Mouse (Mus musculus): Measurements from ENCODE around the gene Igfbpl1. TPM values are rescaled to one million over a fixed set of nuclear protein-coding genes. Genes with fewer than 3 reads are reported as not detected.
A peak's percentile ranks its signal among the peaks of the same experiment; 100 is the strongest.

The Igfbpl1 gene
- polyA plus RNA-seq, 1 experiment: 0.38 TPM

DNA sequence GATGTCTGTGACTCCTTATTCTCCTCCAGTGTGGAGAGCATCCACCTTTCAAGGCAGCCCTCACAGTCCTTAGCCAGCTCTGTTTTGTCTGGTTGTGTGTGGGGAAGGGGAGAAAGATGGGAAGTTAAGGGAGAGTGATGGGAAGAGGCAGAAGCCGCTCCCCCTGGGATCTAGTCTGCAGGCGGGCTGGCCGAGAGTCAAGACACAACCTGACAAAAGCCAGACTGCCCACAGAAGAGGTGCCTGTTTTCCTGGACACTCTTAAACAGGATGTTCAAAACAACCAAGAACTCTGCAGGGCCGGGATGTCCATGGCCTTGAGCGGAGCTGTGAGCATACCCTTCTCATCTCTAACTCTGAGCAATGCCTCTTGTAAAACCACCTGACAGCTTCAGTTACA is 30.0 kb downstream of the Igfbpl1 start:
- Histone ChIP-seq H3K4me3 (replicated peaks; ENCODE audit: insufficient read depth, low read depth, low read length) (no peak overlapping the region), H3K27ac (ENCODE audit: insufficient read depth, low read length) (no peak overlapping the region), H3K27me3 (ENCODE audit: control insufficient read depth, insufficient read depth, low read length) (no peaks in the 10 kb centered on the region; the same call in 1 of the 2 replicates), H3K4me1 (ENCODE audit: control insufficient read depth, insufficient read depth, low read length) (no peaks in the 10 kb centered on the region)
- TF ChIP-seq POLR2A (IDR thresholded peaks at IDR 0.05; ENCODE audit: borderline replicate concordance, insufficient read depth, low read length) (no peak), CTCF (IDR thresholded peaks at IDR 0.05; ENCODE audit: borderline replicate concordance, insufficient read depth, low read depth, low read length) (no peak)
- DNase-seq: no peak
- WGBS: 76% methylated on average over 5 of the region's 5 CpGs

DNA sequence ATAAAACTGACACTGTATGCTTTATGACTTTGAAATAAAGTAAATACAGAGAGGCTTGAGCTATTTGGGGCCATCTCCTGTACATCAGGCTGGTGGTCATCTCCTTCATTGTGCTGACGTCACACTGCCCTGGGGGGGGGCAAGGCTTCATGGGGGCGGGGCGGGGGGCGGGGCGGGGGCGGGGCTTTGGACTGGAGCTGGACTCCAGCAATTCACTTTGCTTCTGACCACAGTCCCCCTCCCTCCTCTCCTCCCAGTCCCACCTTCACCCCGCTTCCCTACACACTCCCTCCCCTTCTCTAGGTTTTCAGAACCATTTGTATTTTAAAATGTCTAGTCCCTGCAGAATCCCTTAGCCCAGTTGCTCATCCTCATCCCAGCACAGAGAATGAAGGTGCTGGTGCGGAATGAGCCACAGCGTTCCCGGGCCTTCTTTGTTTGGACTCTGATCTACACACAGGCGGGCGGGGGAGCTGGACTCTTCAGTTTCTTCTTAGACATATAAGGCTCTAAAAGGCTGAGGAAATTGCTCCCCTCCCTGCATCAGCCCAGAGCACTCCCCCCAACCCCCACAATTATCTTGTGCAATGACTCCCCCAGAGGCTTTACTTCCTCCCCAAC is 31.4 kb downstream of the Igfbpl1 start:
- no peaks in the 10 kb centered on the region; the same call in 1 of the 2 replicates for H3K27me3 ChIP-seq (ENCODE audit: control insufficient read depth, insufficient read depth, low read length)
- WGBS: 12% methylated on average over 12 of the region's 12 CpGs

DNA sequence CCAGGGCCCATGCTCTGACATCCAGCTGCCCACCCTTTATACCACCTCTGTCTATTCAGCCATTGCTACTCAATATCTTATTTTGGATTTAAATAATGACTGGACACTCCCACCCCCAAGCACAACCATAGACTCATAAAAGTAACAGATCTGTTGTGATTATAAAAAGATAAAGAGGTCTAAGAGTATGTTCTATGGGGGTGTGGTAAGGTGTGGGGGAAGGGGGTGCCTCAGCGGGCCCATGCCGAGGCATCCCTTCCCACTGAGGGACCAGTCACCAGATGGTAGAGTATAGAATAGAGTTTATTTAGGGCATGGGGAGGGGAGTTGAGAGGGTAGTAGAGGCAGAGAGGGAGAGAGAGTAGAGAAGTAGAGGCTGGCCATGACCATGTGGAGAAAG is 36.7 kb downstream of the Igfbpl1 start:
- Histone ChIP-seq H3K27ac (ENCODE audit: insufficient read depth, low read length) (no peak overlapping the region), H3K4me3 (replicated peaks; ENCODE audit: insufficient read depth, low read depth, low read length) (no peak overlapping the region), H3K4me1 (ENCODE audit: control insufficient read depth, insufficient read depth, low read length) (peaks cover 16% of the 10 kb centered on the region), H3K27me3 (ENCODE audit: control insufficient read depth, insufficient read depth, low read length) (peaks cover 2% of the 10 kb centered on the region; the same call in 1 of the 2 replicates)
- WGBS: 64% methylated on average over 2 of the region's 2 CpGs
- no peak for DNase-seq
- no peak for TF ChIP-seq CTCF (IDR thresholded peaks at IDR 0.05; ENCODE audit: borderline replicate concordance, insufficient read depth, low read depth, low read length)

More for the DNA sequence above, 31.4 kb downstream of the Igfbpl1 start:
- DNase-seq: no peak
- no peak for TF ChIP-seq CTCF (IDR thresholded peaks at IDR 0.05; ENCODE audit: borderline replicate concordance, insufficient read depth, low read depth, low read length)
- TF ChIP-seq POLR2A (IDR thresholded peaks at IDR 0.05; ENCODE audit: borderline replicate concordance, insufficient read depth, low read length): no peak
- H3K4me1 ChIP-seq (ENCODE audit: control insufficient read depth, insufficient read depth, low read length): no peaks in the 10 kb centered on the region
- no peak overlapping the region for H3K27ac ChIP-seq (ENCODE audit: insufficient read depth, low read length)
- H3K4me3 ChIP-seq (replicated peaks; ENCODE audit: insufficient read depth, low read depth, low read length): no peak overlapping the region

DNA sequence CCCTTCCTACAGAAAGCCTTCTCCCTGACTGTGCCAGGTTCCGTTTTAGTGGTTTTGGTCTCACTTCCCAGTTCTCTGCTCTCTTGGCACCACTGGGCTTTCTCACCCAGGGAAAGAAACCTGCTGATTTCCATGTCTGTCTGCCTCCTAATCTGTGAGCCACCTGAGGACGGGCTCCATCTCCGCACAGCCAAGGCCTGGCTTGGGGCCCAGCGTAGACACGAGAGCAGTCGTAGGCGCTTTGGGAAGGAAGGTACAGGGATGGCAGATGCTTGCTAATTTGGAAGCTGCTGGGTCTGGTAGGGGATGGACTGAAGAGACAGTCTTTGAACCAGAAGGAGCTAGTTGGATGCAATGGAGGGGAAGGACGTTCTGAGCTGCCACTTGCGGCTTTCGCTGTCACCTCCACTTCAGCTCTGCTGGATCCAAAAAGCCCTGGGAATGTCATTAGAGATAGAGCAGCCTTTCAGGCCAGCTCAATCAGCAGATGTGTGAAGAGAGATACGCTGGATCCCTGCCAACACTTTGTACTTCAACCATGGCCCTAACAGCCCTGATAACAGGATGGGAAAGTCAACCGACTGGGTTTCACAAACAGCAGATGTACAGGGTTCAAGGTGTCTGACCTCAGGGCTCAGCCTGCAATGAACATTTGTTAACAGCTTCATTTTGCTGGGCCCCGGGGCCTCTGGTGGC is 37.3 kb downstream of the Igfbpl1 start:
- peak; percentile 75 to 86 for DNase-seq
- TF ChIP-seq POLR2A (IDR thresholded peaks at IDR 0.05; ENCODE audit: borderline replicate concordance, insufficient read depth, low read length): no peak
- TF ChIP-seq CTCF (IDR thresholded peaks at IDR 0.05; ENCODE audit: borderline replicate concordance, insufficient read depth, low read depth, low read length): no peak
- H3K4me3 ChIP-seq (replicated peaks; ENCODE audit: insufficient read depth, low read depth, low read length): no peak overlapping the region
- peaks cover 2% of the 10 kb centered on the region; the same call in 1 of the 2 replicates for H3K27me3 ChIP-seq (ENCODE audit: control insufficient read depth, insufficient read depth, low read length)
- peaks cover 16% of the 10 kb centered on the region for H3K4me1 ChIP-seq (ENCODE audit: control insufficient read depth, insufficient read depth, low read length)
- WGBS: 8% methylated on average over 13 of the region's 13 CpGs
- no peak overlapping the region for H3K27ac ChIP-seq (ENCODE audit: insufficient read depth, low read length)

DNA sequence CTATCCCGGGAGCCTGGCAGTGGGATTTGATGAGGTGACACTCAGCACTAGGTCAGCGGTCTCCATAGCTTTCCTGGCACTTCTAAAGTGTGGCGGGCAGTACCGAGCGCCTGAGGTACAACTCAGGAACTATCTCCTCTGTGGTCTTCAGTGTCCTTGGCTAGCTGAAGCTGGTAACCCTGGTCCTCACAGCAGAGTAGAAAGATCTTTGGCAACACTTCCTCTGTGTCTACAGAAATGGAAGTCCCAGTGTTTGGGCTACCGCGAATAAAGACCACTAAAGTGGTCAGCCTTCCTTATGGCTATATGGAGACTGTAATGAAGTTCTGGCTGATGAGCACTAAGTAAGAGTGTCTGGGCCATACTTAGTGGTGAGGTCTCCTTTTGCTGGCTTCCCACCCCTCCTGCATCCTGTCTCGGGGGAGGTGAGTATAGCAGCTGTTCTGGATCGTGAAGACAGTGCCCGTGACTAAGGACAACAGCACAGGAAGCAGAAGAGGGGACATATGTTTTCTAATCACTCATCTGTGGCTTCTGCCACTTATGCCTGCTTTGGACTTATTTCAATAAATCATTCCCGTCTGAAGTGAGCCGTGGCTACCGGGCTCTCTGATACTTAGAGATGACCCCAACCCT is 38.2 kb downstream of the Igfbpl1 start:
- Histone ChIP-seq H3K4me3 (replicated peaks; ENCODE audit: insufficient read depth, low read depth, low read length) (no peak overlapping the region), H3K4me1 (ENCODE audit: control insufficient read depth, insufficient read depth, low read length) (peaks cover 16% of the 10 kb centered on the region), H3K27me3 (ENCODE audit: control insufficient read depth, insufficient read depth, low read length) (peaks cover 2% of the 10 kb centered on the region; the same call in 1 of the 2 replicates), H3K27ac (ENCODE audit: insufficient read depth, low read length) (no peak overlapping the region)
- DNase-seq: no peak
- WGBS: 46% methylated on average over 13 of the region's 13 CpGs
- no peak for TF ChIP-seq CTCF (IDR thresholded peaks at IDR 0.05; ENCODE audit: borderline replicate concordance, insufficient read depth, low read depth, low read length)
- TF ChIP-seq POLR2A (IDR thresholded peaks at IDR 0.05; ENCODE audit: borderline replicate concordance, insufficient read depth, low read length): no peak

DNA sequence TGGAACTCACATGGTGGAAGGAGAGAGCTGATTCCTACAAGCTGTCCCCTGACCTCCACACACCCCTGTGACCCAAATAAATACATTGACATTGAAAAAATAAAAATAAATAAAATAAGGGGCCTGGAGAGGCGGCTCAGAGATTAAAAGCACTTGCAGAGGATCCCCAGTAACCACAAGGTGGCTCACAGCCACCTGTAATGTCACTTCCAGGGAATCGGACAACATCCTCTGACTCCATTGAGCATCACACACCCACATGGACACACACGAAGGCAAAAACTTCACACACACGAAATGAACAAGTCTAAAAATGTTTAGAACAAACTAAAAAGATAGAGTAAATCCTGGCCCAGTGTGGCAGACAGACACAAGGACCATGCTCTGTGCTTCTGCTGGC is 40.0 kb downstream of the Igfbpl1 start:
- no peak for DNase-seq
- no peak overlapping the region for H3K4me3 ChIP-seq (replicated peaks; ENCODE audit: insufficient read depth, low read depth, low read length)
- peaks cover 2% of the 10 kb centered on the region; the same call in 1 of the 2 replicates for H3K27me3 ChIP-seq (ENCODE audit: control insufficient read depth, insufficient read depth, low read length)
- WGBS: 50% methylated on average over 4 of the region's 4 CpGs
- H3K27ac ChIP-seq (ENCODE audit: insufficient read depth, low read length): no peak overlapping the region
- H3K4me1 ChIP-seq (ENCODE audit: control insufficient read depth, insufficient read depth, low read length): peaks cover 16% of the 10 kb centered on the region
- no peak for TF ChIP-seq CTCF (IDR thresholded peaks at IDR 0.05; ENCODE audit: borderline replicate concordance, insufficient read depth, low read depth, low read length)
- TF ChIP-seq POLR2A (IDR thresholded peaks at IDR 0.05; ENCODE audit: borderline replicate concordance, insufficient read depth, low read length): no peak

DNA sequence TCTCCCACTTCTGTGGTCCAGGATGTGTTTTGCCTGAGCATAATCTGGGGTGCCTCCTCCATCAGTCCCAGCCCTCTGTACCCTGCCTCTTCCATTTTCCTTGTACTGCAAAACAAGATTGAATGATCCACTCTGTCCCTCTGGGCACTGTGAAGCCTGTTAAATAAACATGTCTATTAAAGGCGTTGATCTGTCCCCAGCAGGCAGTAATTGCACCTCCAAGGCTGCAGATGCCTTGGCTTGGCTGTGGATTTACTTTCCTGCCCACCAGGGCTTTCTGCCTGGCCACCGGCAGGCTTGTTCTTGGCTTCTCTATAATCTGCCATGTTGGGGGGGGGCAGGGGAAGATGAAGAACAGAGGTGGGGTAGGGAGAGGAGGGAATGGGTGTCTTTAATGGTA is 40.8 kb downstream of the Igfbpl1 start:
- Histone ChIP-seq H3K4me3 (replicated peaks; ENCODE audit: insufficient read depth, low read depth, low read length) (no peak overlapping the region), H3K27me3 (ENCODE audit: control insufficient read depth, insufficient read depth, low read length) (peaks cover 2% of the 10 kb centered on the region; the same call in 1 of the 2 replicates), H3K27ac (ENCODE audit: insufficient read depth, low read length) (no peak overlapping the region), H3K4me1 (ENCODE audit: control insufficient read depth, insufficient read depth, low read length) (peaks cover 16% of the 10 kb centered on the region)
- no peak for DNase-seq
- TF ChIP-seq CTCF (IDR thresholded peaks at IDR 0.05; ENCODE audit: borderline replicate concordance, insufficient read depth, low read depth, low read length) (no peak), POLR2A (IDR thresholded peaks at IDR 0.05; ENCODE audit: borderline replicate concordance, insufficient read depth, low read length) (no peak)
- 3% methylated on average over 2 of the region's 2 CpGs for WGBS

Measured in cerebellum, adult 2 months (tissue).